Mouse (Mus musculus): ENCODE measurements at regions not wholly inside any gene's neighbourhood (a gene's known extent, or its start where the extent isn't known, plus 50 kb on each side); places are given as distances from the start of the nearest gene placed in this dataset.

- DNase-seq (ENCODE audit: low spot score in 2 of 2): no peak
These were observed 568.6 kb upstream of the B3galt2 start for GRCm38 (mm10) chr1:143071781-143072382.

GRCm38 (mm10) chr1:143074999-143075398 is 565.5 kb upstream of the B3galt2 start:
- DNase-seq (ENCODE audit: low spot score in 2 of 2): no peak

DNA sequence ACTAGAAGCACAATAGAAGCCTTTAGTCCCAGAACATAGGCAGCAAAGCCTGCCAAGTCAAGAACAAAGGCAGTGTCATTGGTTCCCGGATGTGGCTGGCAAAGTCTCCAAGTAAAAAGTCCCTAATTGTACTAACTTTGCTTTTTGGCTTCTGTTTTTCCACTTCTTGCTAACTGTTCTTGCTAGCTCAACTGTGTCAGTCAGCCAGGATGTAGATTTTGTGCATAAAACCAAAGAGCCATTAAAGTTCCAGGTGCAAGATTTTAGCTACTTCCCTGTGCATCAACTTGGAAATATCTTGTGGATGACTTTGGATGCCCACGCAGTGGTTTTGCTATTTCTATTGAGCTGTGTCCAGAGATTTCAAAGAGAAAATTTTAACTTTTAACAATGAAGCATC is 560.0 kb upstream of the B3galt2 start:
- no peak for DNase-seq (ENCODE audit: low spot score in 2 of 2)

DNA sequence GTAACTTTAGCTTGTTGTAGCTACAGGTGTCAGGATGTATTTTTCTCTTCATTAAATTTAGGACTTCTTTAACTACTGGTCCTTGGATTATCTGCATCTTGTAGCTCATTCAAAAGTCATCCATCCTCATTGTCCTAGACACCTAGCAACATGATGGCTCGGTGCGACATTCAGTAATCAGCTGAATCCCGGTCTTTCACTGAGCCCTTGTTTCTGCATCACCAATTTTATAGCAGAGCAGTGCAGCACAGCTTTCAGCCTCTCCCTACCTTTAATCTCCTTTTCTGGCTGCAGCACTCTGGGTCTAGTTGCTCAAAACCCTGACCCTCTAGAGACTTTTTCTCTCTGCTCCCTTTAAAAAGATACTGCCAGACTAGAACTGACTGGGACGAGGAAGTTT is 543.6 kb upstream of the B3galt2 start:
- no peak for DNase-seq (ENCODE audit: low spot score in 2 of 2)

GRCm38 (mm10) chr1:143098307-143098706 is 542.2 kb upstream of the B3galt2 start:
- DNase-seq (ENCODE audit: low spot score in 2 of 2): no peak

DNA sequence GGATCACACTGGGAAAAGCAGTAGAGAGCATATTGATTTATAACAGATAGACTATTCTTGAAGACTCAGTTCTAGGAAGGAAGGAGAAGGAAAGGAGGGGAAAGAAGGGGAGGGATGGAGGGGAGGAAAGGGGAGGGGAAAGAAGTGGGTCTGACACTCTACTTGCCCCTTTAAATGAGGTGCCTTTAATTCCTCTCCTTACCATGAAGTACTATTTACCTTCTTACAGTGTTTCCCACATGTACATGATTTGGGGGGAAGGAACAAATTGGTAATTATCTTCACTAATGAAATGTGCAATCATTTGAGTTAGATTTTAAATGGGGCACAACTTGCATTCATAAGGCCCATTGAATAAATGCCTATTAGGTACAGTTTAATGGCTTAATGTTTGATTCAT is 518.3 kb upstream of the B3galt2 start:
- DNase-seq (ENCODE audit: low spot score in 2 of 2): no peak

GRCm38 (mm10) chr1:143130257-143130656 is 510.2 kb upstream of the B3galt2 start:
- peak; percentile 8 to 30 for DNase-seq (ENCODE audit: low spot score in 2 of 2)

DNA sequence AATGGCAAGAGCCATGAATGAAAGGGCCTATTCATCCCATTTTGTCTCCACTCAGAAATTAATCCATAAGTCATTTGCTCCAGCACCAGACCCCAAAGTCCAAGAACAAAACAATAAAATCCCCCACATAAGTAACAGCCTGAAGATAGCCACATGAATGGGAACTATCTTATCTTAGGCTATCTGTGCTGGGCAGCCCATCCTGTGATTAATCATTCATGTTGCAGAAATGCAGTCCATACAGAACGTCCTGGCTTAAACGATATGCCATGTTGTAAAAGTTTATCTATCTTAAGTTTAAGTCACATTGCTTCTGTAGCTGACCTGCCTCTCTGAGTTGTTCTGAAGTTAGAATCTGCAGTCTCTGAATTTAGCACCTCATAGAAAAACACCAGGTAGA is 507.7 kb upstream of the B3galt2 start:
- no peak for DNase-seq (ENCODE audit: low spot score in 2 of 2)

DNA sequence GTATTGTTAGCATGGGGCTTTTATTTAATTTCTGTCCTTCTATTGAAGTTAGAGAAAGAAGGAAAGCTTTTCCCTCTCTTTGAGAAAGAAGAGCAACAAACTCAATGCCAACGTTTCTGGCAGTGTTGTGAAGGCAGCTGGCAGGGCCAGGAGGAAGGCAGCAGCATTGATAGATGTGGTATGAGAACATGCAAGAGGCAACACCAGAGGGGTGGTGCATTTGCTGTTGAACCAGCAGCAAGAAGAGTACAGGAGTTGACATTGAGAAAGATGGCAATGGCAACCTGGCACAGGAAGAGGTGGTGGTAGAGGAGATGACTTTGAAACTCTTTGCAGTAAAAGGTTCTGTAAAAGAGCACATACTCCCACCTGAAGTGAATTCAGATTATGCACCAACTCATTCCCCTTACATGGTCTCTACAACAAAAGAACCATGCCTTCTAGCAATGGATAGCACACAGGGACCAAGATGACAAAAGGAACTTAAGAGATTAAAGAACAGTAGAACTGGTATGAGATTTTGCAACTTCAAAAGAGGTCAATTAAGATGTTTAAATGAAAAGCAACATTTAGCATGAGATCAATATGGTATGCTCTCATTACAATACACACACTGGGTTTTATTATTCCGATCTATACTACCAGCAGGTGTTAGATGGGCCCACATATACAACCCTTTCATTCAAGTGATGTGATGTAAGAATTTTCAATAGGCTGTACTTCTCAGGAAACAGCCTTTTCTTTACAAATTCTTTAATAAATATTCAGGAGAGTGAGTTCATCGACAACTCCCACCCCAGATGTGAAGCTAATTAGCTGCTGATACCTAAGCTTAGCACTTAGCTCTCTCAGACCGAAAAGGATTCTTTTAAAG is 495.1 kb upstream of the B3galt2 start:
- DNase-seq (ENCODE audit: low spot score in 2 of 2): no peak

DNA sequence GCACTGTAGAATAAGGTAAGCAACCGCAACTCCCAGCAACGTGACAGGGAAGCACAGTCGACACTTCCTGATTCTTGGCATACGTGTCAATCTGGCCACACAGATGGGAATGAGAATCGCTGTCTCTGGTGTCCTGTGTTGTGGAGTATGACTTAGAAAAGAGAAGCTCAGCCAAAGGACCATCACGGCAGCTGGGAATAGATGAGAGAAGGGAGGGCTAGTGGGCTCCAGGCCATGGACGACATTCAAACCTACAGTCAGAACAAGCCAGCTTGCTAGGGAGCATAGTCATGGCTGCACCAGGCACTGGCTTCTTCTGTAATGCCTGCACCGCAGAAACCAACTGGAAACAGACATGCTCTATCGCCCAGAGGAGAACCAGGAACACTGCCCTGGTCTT is 469.2 kb upstream of the B3galt2 start:
- DNase-seq (ENCODE audit: low spot score in 2 of 2): peak in 1 of 2 experiments; percentile 3

DNA sequence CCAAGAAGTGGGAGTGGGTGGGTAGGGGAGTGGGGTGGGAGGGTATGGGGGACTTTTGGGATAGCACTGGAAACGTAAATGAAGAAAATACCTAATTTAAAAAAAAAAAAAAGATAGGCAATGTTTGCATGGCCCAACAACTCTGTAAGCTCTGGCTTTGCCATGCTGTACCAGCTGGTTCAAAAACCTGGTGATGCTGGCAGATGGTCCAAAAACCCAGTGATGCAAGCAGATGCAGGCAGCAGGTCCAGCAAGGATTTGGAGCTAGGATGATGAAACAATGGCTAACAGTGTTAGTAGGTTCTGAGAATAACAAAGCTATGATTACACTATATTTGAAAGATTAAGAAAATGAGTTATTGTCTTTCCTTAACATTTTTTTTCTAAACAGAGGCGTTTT is 466.6 kb upstream of the B3galt2 start:
- DNase-seq (ENCODE audit: low spot score in 2 of 2): peak in 1 of 2 experiments; percentile 18

- DNase-seq (ENCODE audit: low spot score in 2 of 2): no peak
These were observed 448.2 kb upstream of the B3galt2 start for GRCm38 (mm10) chr1:143192167-143192793.

DNA sequence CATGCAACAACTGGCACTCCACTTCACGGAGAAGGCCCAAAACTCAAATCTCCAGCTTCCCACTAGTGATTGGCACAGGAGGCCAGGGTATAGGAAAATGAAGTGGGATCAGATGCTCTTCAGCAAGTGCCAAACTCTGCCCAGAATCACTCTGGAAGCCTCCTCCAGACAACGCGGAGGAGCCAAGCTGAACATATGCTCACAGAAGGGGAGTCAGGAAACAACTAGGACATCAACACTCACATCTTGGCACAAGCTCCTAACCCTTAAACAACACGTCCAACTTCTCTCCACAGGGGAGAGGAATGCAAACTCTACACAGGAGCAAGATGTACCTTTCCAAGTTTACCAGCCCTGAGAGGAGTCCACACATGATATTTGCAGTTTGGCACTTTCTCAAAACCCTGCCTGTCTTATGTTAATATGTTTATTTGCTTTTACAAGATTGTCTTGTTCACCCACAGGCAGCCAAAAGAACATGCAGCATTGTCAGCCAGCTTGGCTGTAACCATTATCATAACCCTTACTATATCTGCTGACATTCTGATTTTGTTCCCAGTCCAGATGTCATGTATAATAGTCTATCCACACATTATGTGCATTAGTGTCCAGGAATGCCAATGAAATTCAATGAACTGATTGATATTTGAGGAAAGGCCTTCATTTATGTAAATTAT is 440.1 kb upstream of the B3galt2 start:
- DNase-seq (ENCODE audit: low spot score in 2 of 2): peak; percentile 62 to 74

GRCm38 (mm10) chr1:143200971-143201370 is 439.5 kb upstream of the B3galt2 start:
- DNase-seq (ENCODE audit: low spot score in 2 of 2): no peak

DNA sequence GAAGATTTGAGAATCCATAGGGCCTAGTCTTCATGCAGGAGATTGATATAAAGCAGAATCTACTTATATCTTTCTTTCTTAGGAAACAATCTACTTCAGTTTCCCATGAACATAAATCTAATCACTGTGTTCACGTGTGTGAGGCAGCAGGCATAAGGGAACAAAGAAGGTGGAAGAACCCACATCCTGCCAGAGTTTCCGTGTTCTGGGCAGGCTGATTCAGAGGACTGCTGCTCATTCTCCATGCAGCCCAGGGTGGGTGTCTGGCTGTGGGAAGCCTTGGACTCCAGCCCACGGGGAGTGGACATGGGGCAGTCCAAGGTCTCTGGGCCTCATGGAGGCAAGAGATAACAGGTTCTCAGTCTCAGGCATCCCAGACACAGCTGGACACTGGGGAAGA is 438.3 kb upstream of the B3galt2 start:
- DNase-seq (ENCODE audit: low spot score in 2 of 2): no peak

DNA sequence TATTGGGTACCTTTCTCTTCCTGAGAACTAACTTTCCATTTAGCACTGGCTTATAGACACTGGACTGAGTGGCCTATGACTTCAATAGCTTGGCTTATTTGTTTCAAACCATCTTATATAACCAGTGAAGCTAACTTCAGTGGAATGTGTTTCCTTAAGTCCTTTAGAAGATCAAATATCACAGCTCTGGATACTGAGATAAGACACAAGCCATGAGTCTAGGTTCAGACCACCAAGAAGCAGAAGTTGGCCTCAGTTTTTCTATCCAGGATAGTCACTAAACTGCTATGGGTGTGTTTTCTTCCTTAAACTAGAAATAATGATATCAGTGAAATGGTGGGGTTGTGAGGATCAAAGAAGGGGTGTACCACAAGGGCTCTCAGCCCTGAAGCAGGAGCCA is 436.4 kb upstream of the B3galt2 start:
- no peak for DNase-seq (ENCODE audit: low spot score in 2 of 2)

- DNase-seq (ENCODE audit: low spot score in 2 of 2): no peak
These were observed 433.5 kb upstream of the B3galt2 start for GRCm38 (mm10) chr1:143206995-143207394.

DNA sequence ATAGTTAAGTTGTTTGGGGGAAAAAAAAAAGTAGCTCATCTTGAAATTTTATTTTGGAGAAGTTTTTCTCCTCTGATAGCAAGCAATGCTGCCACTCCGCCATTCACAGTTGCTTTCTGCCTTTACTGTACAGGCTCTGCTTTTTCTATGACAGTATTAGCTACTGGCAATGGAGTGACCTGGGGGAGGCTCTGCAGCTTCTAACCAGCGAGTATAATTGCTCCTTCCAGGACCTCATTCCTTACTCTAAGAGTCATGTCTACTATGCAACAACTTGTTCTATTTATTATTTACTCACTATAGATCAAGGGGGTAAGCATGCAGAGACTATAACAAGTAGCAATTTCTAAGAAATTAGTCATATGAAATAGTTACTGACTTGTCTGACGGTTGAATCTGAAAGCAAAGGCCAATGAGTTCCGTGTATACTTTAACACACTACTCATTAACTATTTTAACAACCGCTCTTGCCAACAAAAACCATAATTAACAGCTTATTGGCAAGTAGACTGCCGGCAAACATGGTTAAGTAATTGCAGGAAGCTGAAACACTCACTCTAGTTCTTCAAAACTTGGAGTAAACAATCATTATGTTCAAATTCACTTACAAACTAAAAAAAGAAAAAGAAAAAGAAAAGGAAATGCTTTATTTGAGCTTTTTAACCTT is 432.9 kb upstream of the B3galt2 start:
- DNase-seq (ENCODE audit: low spot score in 2 of 2): no peak

DNA sequence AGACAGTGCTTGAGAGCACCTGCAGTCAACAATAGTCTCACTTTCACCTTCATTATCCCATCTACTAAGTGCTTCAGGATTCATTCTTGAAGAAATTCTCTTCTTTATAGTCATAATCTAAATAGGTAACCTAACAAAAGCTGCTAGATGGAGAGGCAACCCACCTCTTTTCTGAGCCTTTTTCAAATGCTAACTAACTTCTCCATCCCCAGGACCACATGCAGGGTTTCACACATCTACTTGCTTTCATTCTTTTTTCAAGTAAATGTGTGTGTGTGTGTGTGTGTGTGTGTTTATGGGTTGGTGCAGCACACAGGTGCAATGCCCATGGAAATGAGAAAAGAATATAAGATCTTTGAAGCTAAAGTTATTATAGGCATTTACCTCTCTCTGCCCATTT is 423.1 kb upstream of the B3galt2 start:
- no peak for DNase-seq (ENCODE audit: low spot score in 2 of 2)

DNA sequence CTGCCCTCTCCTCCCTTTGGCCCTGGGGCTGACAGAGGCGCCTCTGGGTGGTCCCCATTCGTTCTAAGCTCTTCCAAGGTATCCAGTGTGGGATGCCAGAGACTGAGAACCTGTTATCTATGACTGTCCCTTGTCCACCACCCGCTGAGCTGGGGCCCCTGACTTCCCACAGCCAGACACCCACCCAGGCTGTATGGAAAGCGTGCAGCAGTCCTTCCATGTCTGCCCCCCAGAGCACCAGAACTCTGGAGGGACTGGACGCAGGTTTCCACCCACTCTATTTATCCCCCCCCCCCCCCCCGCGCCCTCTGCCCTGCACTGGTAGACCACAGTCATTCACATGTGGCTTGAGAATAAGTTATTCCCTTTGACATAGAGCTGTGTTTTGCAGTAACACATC is 408.5 kb upstream of the B3galt2 start:
- no peak for DNase-seq (ENCODE audit: low spot score in 2 of 2)

Data from left cerebral cortex, adult 18-20 months (tissue).